Mouse (Mus musculus): Measurements from ENCODE around the gene Csmd2.

GRCm38 (mm10) chr4:128248676-128249075, 261.0 kb downstream of the Csmd2 start:
- no peak for TF ChIP-seq CTCF (conservative IDR thresholded peaks at IDR 0.05; ENCODE audit: insufficient read depth, insufficient read length, low read depth, low read length)
- no peak for TF ChIP-seq POLR2A (IDR thresholded peaks at IDR 0.05; ENCODE audit: low read depth, low read length)
